Mouse (Mus musculus) stomach, embryonic 15.5 days (tissue): ENCODE results near the gene Ddx27. TPM values are rescaled to one million over a fixed set of nuclear protein-coding genes. Genes with fewer than 3 reads are reported as not detected.

ENCODE experiments used
- ATAC-seq: fragments of 200-750 bp; cut with Nextera tagmentation; 2 replicates; pipeline ENCODE4 v1.8.0; 2017; ENCODE audit warnings: low read depth, moderate number of reproducible peaks, moderate TSS enrichment; ENCODE audit not compliant: insufficient read depth, low FRiP score
- H3K27ac ChIP-seq: fragments of 300-500 bp; sonication (generic); 2 replicates; pipeline ENCODE4 v1.5.1; 2015; ENCODE audit warnings: mild to moderate bottlenecking, inconsistent platforms
- H3K27me3 ChIP-seq: fragments of 300-500 bp; sonication (generic); replicated peaks from 2 replicates; pipeline ENCODE4 v1.6.1; 2015; ENCODE audit warnings: inconsistent platforms
- H3K36me3 ChIP-seq: fragments of 300-500 bp; sonication (generic); 2 replicates; pipeline ENCODE4 v1.6.1; 2015; ENCODE audit warnings: inconsistent platforms
- H3K4me1 ChIP-seq: fragments of 300-500 bp; sonication (generic); 2 replicates; pipeline ENCODE4 v1.6.1; 2015; ENCODE audit warnings: inconsistent platforms
- H3K4me2 ChIP-seq: fragments of 300-500 bp; sonication (generic); 2 replicates; pipeline ENCODE4 v1.6.1; 2015; ENCODE audit warnings: mild to moderate bottlenecking, inconsistent platforms
- H3K4me3 ChIP-seq: fragments of 300-500 bp; sonication (generic); replicated peaks from 2 replicates; pipeline ENCODE4 v1.5.1; 2015; ENCODE audit warnings: inconsistent platforms
- H3K9ac ChIP-seq: fragments of 300-500 bp; sonication (generic); 2 replicates; pipeline ENCODE4 v1.6.1; 2015; ENCODE audit warnings: inconsistent platforms
- H3K9me3 ChIP-seq: fragments of 300-500 bp; sonication (generic); 2 replicates; pipeline ENCODE4 v1.6.1; 2016; ENCODE audit warnings: inconsistent platforms
- WGBS: fragments of 180-500 bp; shearing (Covaris S2); methylation state at CpG from one replicate; pipeline ENCODE4 v1.1.7; 2015; 5-methylcytosine and 5-hydroxymethylcytosine counted together
- polyA plus RNA-seq: library from polyadenylated mRNA; unstranded; fragments of >200 nt; fragmentation: Nextera tagmentation; extraction: Ambion mirVana; gene quantifications from 2 replicates; pipeline ENCODE4 v1.2.1, GENCODE M21; 2015

Ddx27 gene
- polyA plus RNA-seq, 1 experiment from 2014 or later, result 47.4 TPM

GRCm38 (mm10) chr2:167066031-167066430 is 51.0 kb downstream of the Ddx27 start:
- H3K27me3 ChIP-seq, result no peaks in the 10 kb centered on the region
- ATAC-seq, result no peak
- no peak overlapping the region for H3K9ac ChIP-seq
- 54% methylated on average over 1 of the region's 1 CpGs for WGBS
- peaks cover 17% of the 10 kb centered on the region for H3K36me3 ChIP-seq
- H3K4me3 ChIP-seq, result no peak overlapping the region
- peaks cover 20% of the 10 kb centered on the region for H3K4me1 ChIP-seq
- H3K27ac ChIP-seq, result peak overlapping the region; percentile 51
- H3K4me2 ChIP-seq, result no peak overlapping the region
- no peaks in the 10 kb centered on the region for H3K9me3 ChIP-seq

GRCm38 (mm10) chr2:167066528-167067516 is 51.8 kb downstream of the Ddx27 start:
- H3K27ac ChIP-seq, result 0 out of 2 replicates have a peak overlapping the region, but pooled peaks have one; percentile 16
- no peak for ATAC-seq
- WGBS, result 24% methylated on average over 6 of the region's 6 CpGs

GRCm38 (mm10) chr2:167067575-167067974 is 52.6 kb downstream of the Ddx27 start:
- Histone ChIP-seq H3K27me3 (no peaks in the 10 kb centered on the region), H3K9ac (no peak overlapping the region), H3K36me3 (peaks cover 17% of the 10 kb centered on the region), H3K4me2 (no peak overlapping the region), H3K27ac (no peak overlapping the region), H3K4me3 (no peak overlapping the region), H3K9me3 (no peaks in the 10 kb centered on the region), H3K4me1 (peaks cover 19% of the 10 kb centered on the region)
- no peak for ATAC-seq
- 36% methylated on average over 6 of the region's 6 CpGs for WGBS

More at GRCm38 (mm10) chr2:167066528-167067516, 51.8 kb downstream of the Ddx27 start:
- H3K4me1 ChIP-seq, result peaks cover 16% of the 10 kb centered on the region
- no peak overlapping the region for H3K4me2 ChIP-seq
- H3K9me3 ChIP-seq, result no peaks in the 10 kb centered on the region
- H3K27me3 ChIP-seq, result no peaks in the 10 kb centered on the region
- peaks cover 17% of the 10 kb centered on the region for H3K36me3 ChIP-seq
- no peak overlapping the region for H3K9ac ChIP-seq
- no peak overlapping the region for H3K4me3 ChIP-seq

- H3K9ac ChIP-seq, result no peak overlapping the region
- no peaks in the 10 kb centered on the region for H3K9me3 ChIP-seq
- peaks cover 11% of the 10 kb centered on the region; the same call in 1 of the 2 replicates for H3K4me1 ChIP-seq
- no peaks in the 10 kb centered on the region for H3K27me3 ChIP-seq
- WGBS, result 58% methylated on average over 6 of the region's 6 CpGs
- peaks cover 9% of the 10 kb centered on the region for H3K36me3 ChIP-seq
- H3K4me2 ChIP-seq, result no peak overlapping the region
- no peak for ATAC-seq
- H3K4me3 ChIP-seq, result no peak overlapping the region
- H3K27ac ChIP-seq, result no peak overlapping the region
Observed at GRCm38 (mm10) chr2:167070341-167070740, 55.3 kb downstream of the Ddx27 start.

GRCm38 (mm10) chr2:167071266-167071640 is 56.3 kb downstream of the Ddx27 start:
- Histone ChIP-seq H3K27ac (peak overlapping the region; percentile 71), H3K27me3 (no peaks in the 10 kb centered on the region), H3K4me1 (peaks cover 9% of the 10 kb centered on the region; the same call in 1 of the 2 replicates), H3K9ac (peak overlapping the region; percentile 19; the same call in 1 of the 2 replicates), H3K4me3 (peak overlapping the region; percentile 53), H3K9me3 (no peaks in the 10 kb centered on the region), H3K36me3 (no peaks in the 10 kb centered on the region), H3K4me2 (peak overlapping the region; percentile 75)
- ATAC-seq, result no peak
- 16% methylated on average over 12 of the region's 12 CpGs for WGBS

DNA sequence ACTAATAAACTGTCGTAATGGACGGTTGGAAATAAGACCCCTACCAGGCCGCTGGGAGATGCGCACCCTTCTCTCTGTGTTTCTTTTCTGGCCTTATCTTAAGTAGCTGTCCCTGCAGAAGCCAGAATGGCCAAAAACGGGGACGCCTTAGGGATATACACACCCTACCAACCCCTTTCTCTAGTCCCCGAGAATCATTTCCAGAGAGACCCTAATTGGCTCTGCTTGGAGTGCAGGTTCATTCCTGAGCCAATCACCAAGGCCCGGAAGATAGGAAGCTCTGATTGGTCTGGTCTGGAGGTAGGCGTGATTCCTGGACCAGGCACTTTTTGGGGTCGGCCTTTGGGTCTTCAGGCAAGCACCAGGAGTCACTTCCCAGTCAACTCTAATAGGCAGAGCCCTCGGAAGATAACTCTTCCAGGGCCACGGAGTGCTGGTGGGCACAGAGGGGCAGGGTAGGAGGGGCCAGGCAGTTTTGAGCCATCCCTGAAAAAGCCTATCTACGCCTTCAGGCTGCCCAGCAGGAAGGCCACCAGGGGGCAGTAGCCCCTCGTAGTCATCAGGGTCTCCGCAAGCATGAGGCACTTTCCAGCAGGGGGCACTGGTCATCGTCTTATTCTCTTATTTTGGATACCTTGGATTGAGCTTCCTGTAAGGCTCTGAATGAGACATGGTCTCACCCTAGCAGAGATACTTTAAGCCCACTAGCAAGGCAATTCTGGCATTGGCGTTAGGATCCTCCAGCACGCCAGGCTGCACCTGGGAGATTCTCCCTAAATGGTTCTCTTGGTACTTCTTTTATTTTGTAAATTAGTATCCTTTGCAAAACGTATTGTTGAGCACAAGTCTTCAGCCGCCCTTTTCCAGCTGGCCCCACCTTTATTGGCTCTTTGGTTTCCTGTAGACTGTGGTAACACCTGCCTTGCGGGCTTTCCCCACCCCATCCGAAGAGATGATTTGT is 56.9 kb downstream of the Ddx27 start:
- H3K27ac ChIP-seq, result peak overlapping the region; percentile 71
- H3K4me3 ChIP-seq, result peak overlapping the region; percentile 53
- peak overlapping the region; percentile 19; the same call in 1 of the 2 replicates for H3K9ac ChIP-seq
- no peaks in the 10 kb centered on the region for H3K27me3 ChIP-seq
- no peaks in the 10 kb centered on the region for H3K36me3 ChIP-seq
- peak overlapping the region; percentile 75 for H3K4me2 ChIP-seq
- peak; percentile 95 for ATAC-seq
- 7% methylated on average over 22 of the region's 22 CpGs for WGBS
- peaks cover 9% of the 10 kb centered on the region; the same call in 1 of the 2 replicates for H3K4me1 ChIP-seq
- no peaks in the 10 kb centered on the region for H3K9me3 ChIP-seq

- peaks cover 20% of the 10 kb centered on the region; the same call in 1 of the 2 replicates for H3K4me1 ChIP-seq
- H3K4me3 ChIP-seq, result no peak overlapping the region
- no peaks in the 10 kb centered on the region for H3K36me3 ChIP-seq
- H3K9ac ChIP-seq, result no peak overlapping the region
- no peak overlapping the region for H3K4me2 ChIP-seq
- ATAC-seq, result no peak
- no peaks in the 10 kb centered on the region for H3K9me3 ChIP-seq
- WGBS, result 87% methylated on average over 5 of the region's 5 CpGs
- no peaks in the 10 kb centered on the region for H3K27me3 ChIP-seq
- no peak overlapping the region for H3K27ac ChIP-seq
Observed at GRCm38 (mm10) chr2:167074587-167074986, 59.6 kb downstream of the Ddx27 start.

- Histone ChIP-seq H3K4me2 (no peak overlapping the region), H3K9ac (no peak overlapping the region), H3K4me1 (peaks cover 21% of the 10 kb centered on the region; the same call in 1 of the 2 replicates), H3K36me3 (no peaks in the 10 kb centered on the region), H3K4me3 (no peak overlapping the region), H3K9me3 (no peaks in the 10 kb centered on the region), H3K27me3 (no peaks in the 10 kb centered on the region), H3K27ac (no peak overlapping the region)
- WGBS, result 90% methylated on average over 4 of the region's 4 CpGs
- ATAC-seq, result no peak
Observed at GRCm38 (mm10) chr2:167076352-167076751, 61.4 kb downstream of the Ddx27 start.

DNA sequence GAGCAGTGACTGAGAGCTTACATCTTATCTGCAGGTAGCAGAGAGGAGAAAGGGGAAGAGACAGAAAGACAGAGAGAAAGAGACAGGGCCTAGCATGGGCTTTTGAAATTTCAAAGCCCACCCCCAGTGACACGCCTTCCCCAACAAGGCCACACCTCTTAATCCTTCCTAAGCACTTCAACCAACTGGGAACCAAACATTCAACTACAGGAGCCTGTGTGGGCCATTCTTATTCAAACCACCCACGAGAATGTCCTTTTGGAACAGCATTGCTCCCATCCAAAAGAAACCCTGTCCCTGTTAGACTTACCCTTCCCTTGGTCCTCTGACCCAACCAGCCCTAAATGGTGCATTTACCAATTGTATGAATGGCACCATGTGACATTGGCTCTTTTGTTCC is 61.8 kb downstream of the Ddx27 start:
- no peak overlapping the region for H3K9ac ChIP-seq
- H3K36me3 ChIP-seq, result no peaks in the 10 kb centered on the region
- H3K4me2 ChIP-seq, result no peak overlapping the region
- H3K27me3 ChIP-seq, result no peaks in the 10 kb centered on the region
- H3K4me3 ChIP-seq, result no peak overlapping the region
- WGBS, result 73% methylated on average over 2 of the region's 2 CpGs
- H3K4me1 ChIP-seq, result peaks cover 20% of the 10 kb centered on the region; the same call in 1 of the 2 replicates
- no peak overlapping the region for H3K27ac ChIP-seq
- no peak for ATAC-seq
- H3K9me3 ChIP-seq, result no peaks in the 10 kb centered on the region

DNA sequence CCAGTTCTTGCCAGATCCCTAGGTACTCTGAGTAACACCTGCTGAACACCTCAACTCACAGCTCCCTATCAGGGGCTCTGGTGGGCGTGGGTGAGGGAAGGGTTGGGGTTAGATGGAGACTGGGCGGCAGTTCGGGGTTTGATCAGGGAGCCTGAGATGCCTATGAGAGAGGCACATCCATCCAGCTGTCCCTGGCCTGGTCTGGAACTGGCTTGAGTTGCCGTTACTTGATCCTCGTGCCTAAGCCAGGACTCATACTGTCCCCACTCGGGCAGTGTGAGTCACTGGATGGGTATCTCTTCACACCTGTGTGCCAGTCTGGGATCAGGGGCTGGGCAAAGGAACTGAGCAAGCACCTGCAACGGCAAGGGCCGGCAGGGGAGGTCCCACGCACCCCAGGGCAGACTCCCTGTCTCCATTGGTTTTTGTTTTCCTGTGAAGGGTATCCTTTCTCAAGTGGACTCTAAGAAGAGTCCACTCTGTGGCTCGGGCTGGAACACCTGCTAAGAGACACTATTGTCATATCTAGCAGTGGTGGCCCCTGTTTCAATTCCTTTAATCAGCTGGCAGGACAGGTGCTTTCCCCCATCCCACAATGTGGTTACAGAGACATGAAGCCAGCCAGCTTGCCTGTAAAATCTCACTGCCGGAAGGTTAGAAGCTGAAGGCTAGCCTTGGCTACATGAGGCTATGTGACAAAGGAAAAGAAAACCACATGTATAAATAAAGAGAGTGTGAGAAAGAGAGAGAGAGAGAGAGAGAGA is 62.4 kb downstream of the Ddx27 start:
- Histone ChIP-seq H3K27ac (no peak overlapping the region), H3K9me3 (no peaks in the 10 kb centered on the region), H3K4me1 (peaks cover 17% of the 10 kb centered on the region; the same call in 1 of the 2 replicates), H3K4me3 (no peak overlapping the region), H3K36me3 (no peaks in the 10 kb centered on the region), H3K27me3 (no peaks in the 10 kb centered on the region), H3K9ac (no peak overlapping the region), H3K4me2 (no peak overlapping the region)
- no peak for ATAC-seq
- WGBS, result 84% methylated on average over 11 of the region's 11 CpGs

DNA sequence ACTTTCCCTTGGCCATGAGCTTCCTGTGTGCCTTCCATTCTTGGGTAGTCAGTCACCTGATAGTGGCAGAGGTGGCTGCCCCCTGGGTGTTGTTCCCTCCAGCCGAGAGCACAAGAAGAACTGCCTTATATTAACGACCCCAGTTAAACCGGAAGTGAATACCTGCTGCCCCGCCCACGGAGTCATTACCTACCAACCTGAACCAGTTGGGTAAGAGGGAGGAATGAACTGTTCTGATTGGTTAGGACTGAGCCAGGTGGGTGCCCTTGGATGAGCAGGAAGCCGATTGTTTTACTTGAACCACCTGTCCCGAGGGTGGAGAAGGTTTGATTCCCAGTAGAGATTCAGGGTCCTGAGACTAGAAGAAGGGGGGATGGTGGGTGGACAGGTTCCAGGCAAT is 63.5 kb downstream of the Ddx27 start:
- Histone ChIP-seq H3K4me2 (no peak overlapping the region), H3K27ac (no peak overlapping the region), H3K27me3 (no peaks in the 10 kb centered on the region), H3K4me3 (no peak overlapping the region), H3K9me3 (no peaks in the 10 kb centered on the region), H3K9ac (no peak overlapping the region), H3K36me3 (no peaks in the 10 kb centered on the region), H3K4me1 (peaks cover 16% of the 10 kb centered on the region; the same call in 1 of the 2 replicates)
- 0 out of 2 replicates have a peak, but pooled peaks have one; percentile 12 for ATAC-seq
- 29% methylated on average over 7 of the region's 7 CpGs for WGBS
